Mouse (Mus musculus): Measurements from ENCODE around the gene Crybg2.

GRCm38 (mm10) chr4:134120192-134120805 is 59.7 kb downstream of the Crybg2 start:
- no peak for TF ChIP-seq TAL1 (IDR thresholded peaks at IDR 0.05; ENCODE audit: low read length)
- TF ChIP-seq GATA1 (IDR thresholded peaks at IDR 0.05; ENCODE audit: low read length) = no peak
